Mouse (Mus musculus): ENCODE results near the gene Mpp6. TPM values are rescaled to one million over a fixed set of nuclear protein-coding genes. Genes with fewer than 3 reads are reported as not detected.

Mpp6 gene
- polyA plus RNA-seq, 1 experiment from 2014 or later = 55.3 TPM

- Histone ChIP-seq H3K4me3 (replicated peaks) (no peak overlapping the region), H3K4me1 (no peaks in the 10 kb centered on the region), H3K36me3 (no peaks in the 10 kb centered on the region), H3K4me2 (replicated peaks) (no peak overlapping the region), H3K27ac (replicated peaks) (no peak overlapping the region), H3K27me3 (no peaks in the 10 kb centered on the region), H3K9ac (no peak overlapping the region), H3K9me3 (replicated peaks) (no peaks in the 10 kb centered on the region)
- 79% methylated on average over 4 of the region's 4 CpGs for WGBS
- ATAC-seq (ENCODE audit: insufficient number of reproducible peaks, low FRiP score, low TSS enrichment, low read depth) = no peak
Observed at GRCm38 (mm10) chr6:50149378-50149777, 39.3 kb downstream of the Mpp6 start.

GRCm38 (mm10) chr6:50159842-50160241 is 49.8 kb downstream of the Mpp6 start:
- ATAC-seq (ENCODE audit: insufficient number of reproducible peaks, low FRiP score, low TSS enrichment, low read depth) = no peak
- WGBS = 87% methylated on average over 6 of the region's 6 CpGs

GRCm38 (mm10) chr6:50163013-50163412 is 53.0 kb downstream of the Mpp6 start:
- no peaks in the 10 kb centered on the region for H3K4me1 ChIP-seq
- WGBS = 77% methylated on average over 3 of the region's 3 CpGs
- no peak overlapping the region for H3K9ac ChIP-seq
- no peaks in the 10 kb centered on the region for H3K36me3 ChIP-seq
- H3K4me3 ChIP-seq (replicated peaks) = no peak overlapping the region
- H3K4me2 ChIP-seq (replicated peaks) = no peak overlapping the region
- H3K9me3 ChIP-seq (replicated peaks) = no peaks in the 10 kb centered on the region
- no peak overlapping the region for H3K27ac ChIP-seq (replicated peaks)
- ATAC-seq (ENCODE audit: insufficient number of reproducible peaks, low FRiP score, low TSS enrichment, low read depth) = no peak
- no peaks in the 10 kb centered on the region for H3K27me3 ChIP-seq

More at GRCm38 (mm10) chr6:50159842-50160241, 49.8 kb downstream of the Mpp6 start:
- no peaks in the 10 kb centered on the region for H3K9me3 ChIP-seq (replicated peaks)
- H3K4me2 ChIP-seq (replicated peaks) = no peak overlapping the region
- no peak overlapping the region for H3K27ac ChIP-seq (replicated peaks)
- no peaks in the 10 kb centered on the region for H3K27me3 ChIP-seq
- H3K4me1 ChIP-seq = no peaks in the 10 kb centered on the region
- H3K9ac ChIP-seq = no peak overlapping the region
- H3K4me3 ChIP-seq (replicated peaks) = no peak overlapping the region
- H3K36me3 ChIP-seq = no peaks in the 10 kb centered on the region

- ATAC-seq (ENCODE audit: insufficient number of reproducible peaks, low FRiP score, low TSS enrichment, low read depth) = no peak
- Histone ChIP-seq H3K27me3 (no peaks in the 10 kb centered on the region), H3K9me3 (replicated peaks) (no peaks in the 10 kb centered on the region), H3K4me3 (replicated peaks) (no peak overlapping the region), H3K9ac (no peak overlapping the region), H3K4me1 (no peaks in the 10 kb centered on the region), H3K36me3 (0 out of 2 replicates have a peak, but pooled peaks cover 3% of the 10 kb centered on the region), H3K27ac (replicated peaks) (no peak overlapping the region), H3K4me2 (replicated peaks) (no peak overlapping the region)
- WGBS = 87% methylated on average over 4 of the region's 4 CpGs
Observed at GRCm38 (mm10) chr6:50168821-50169220, 58.8 kb downstream of the Mpp6 start.

GRCm38 (mm10) chr6:50169771-50170170 is 59.7 kb downstream of the Mpp6 start:
- no peak for ATAC-seq (ENCODE audit: insufficient number of reproducible peaks, low FRiP score, low TSS enrichment, low read depth)
- Histone ChIP-seq H3K36me3 (0 out of 2 replicates have a peak, but pooled peaks cover 3% of the 10 kb centered on the region), H3K4me1 (no peaks in the 10 kb centered on the region), H3K9ac (no peak overlapping the region), H3K4me3 (replicated peaks) (no peak overlapping the region), H3K27ac (replicated peaks) (no peak overlapping the region), H3K27me3 (no peaks in the 10 kb centered on the region), H3K9me3 (replicated peaks) (no peaks in the 10 kb centered on the region), H3K4me2 (replicated peaks) (no peak overlapping the region)

- WGBS = 64% methylated on average over 1 of the region's 1 CpGs
- ATAC-seq (ENCODE audit: insufficient number of reproducible peaks, low FRiP score, low TSS enrichment, low read depth) = no peak
Observed at GRCm38 (mm10) chr6:50175736-50176135, 65.7 kb downstream of the Mpp6 start.

GRCm38 (mm10) chr6:50180189-50180588 is 70.1 kb downstream of the Mpp6 start:
- ATAC-seq (ENCODE audit: insufficient number of reproducible peaks, low FRiP score, low TSS enrichment, low read depth) = no peak
- Histone ChIP-seq H3K27me3 (no peaks in the 10 kb centered on the region), H3K4me1 (no peaks in the 10 kb centered on the region), H3K9ac (no peak overlapping the region), H3K4me3 (replicated peaks) (no peak overlapping the region), H3K27ac (replicated peaks) (no peak overlapping the region), H3K36me3 (no peaks in the 10 kb centered on the region), H3K4me2 (replicated peaks) (no peak overlapping the region), H3K9me3 (replicated peaks) (no peaks in the 10 kb centered on the region)
- 71% methylated on average over 4 of the region's 4 CpGs for WGBS

More at GRCm38 (mm10) chr6:50175736-50176135, 65.7 kb downstream of the Mpp6 start:
- H3K4me2 ChIP-seq (replicated peaks) = no peak overlapping the region
- no peaks in the 10 kb centered on the region for H3K9me3 ChIP-seq (replicated peaks)
- H3K9ac ChIP-seq = no peak overlapping the region
- H3K4me3 ChIP-seq (replicated peaks) = no peak overlapping the region
- no peaks in the 10 kb centered on the region for H3K27me3 ChIP-seq
- H3K4me1 ChIP-seq = no peaks in the 10 kb centered on the region
- no peak overlapping the region for H3K27ac ChIP-seq (replicated peaks)
- H3K36me3 ChIP-seq = 0 out of 2 replicates have a peak, but pooled peaks cover 3% of the 10 kb centered on the region

GRCm38 (mm10) chr6:50187955-50188354 is 77.9 kb downstream of the Mpp6 start:
- no peak overlapping the region for H3K4me3 ChIP-seq (replicated peaks)
- no peak overlapping the region for H3K9ac ChIP-seq
- H3K27me3 ChIP-seq = no peaks in the 10 kb centered on the region
- ATAC-seq (ENCODE audit: insufficient number of reproducible peaks, low FRiP score, low TSS enrichment, low read depth) = no peak
- H3K27ac ChIP-seq (replicated peaks) = no peak overlapping the region
- no peaks in the 10 kb centered on the region for H3K4me1 ChIP-seq
- H3K4me2 ChIP-seq (replicated peaks) = no peak overlapping the region
- 59% methylated on average over 4 of the region's 4 CpGs for WGBS
- no peaks in the 10 kb centered on the region for H3K36me3 ChIP-seq
- H3K9me3 ChIP-seq (replicated peaks) = no peaks in the 10 kb centered on the region

GRCm38 (mm10) chr6:50189376-50189775 is 79.3 kb downstream of the Mpp6 start:
- H3K9me3 ChIP-seq (replicated peaks) = no peaks in the 10 kb centered on the region
- H3K36me3 ChIP-seq = no peaks in the 10 kb centered on the region
- H3K4me1 ChIP-seq = no peaks in the 10 kb centered on the region
- H3K27me3 ChIP-seq = no peaks in the 10 kb centered on the region
- H3K27ac ChIP-seq (replicated peaks) = no peak overlapping the region
- H3K9ac ChIP-seq = no peak overlapping the region
- ATAC-seq (ENCODE audit: insufficient number of reproducible peaks, low FRiP score, low TSS enrichment, low read depth) = no peak
- H3K4me2 ChIP-seq (replicated peaks) = no peak overlapping the region
- H3K4me3 ChIP-seq (replicated peaks) = no peak overlapping the region

GRCm38 (mm10) chr6:50191605-50192004 is 81.6 kb downstream of the Mpp6 start:
- H3K36me3 ChIP-seq = no peaks in the 10 kb centered on the region
- H3K4me3 ChIP-seq (replicated peaks) = no peak overlapping the region
- no peaks in the 10 kb centered on the region for H3K4me1 ChIP-seq
- H3K9ac ChIP-seq = no peak overlapping the region
- 86% methylated on average over 3 of the region's 3 CpGs for WGBS
- ATAC-seq (ENCODE audit: insufficient number of reproducible peaks, low FRiP score, low TSS enrichment, low read depth) = no peak
- no peak overlapping the region for H3K27ac ChIP-seq (replicated peaks)
- no peaks in the 10 kb centered on the region for H3K9me3 ChIP-seq (replicated peaks)
- H3K4me2 ChIP-seq (replicated peaks) = no peak overlapping the region
- H3K27me3 ChIP-seq = no peaks in the 10 kb centered on the region

- ATAC-seq (ENCODE audit: insufficient number of reproducible peaks, low FRiP score, low TSS enrichment, low read depth) = no peak
- WGBS = 75% methylated on average over 1 of the region's 1 CpGs
- Histone ChIP-seq H3K4me3 (replicated peaks) (no peak overlapping the region), H3K4me1 (no peaks in the 10 kb centered on the region), H3K9me3 (replicated peaks) (no peaks in the 10 kb centered on the region), H3K27me3 (no peaks in the 10 kb centered on the region), H3K4me2 (replicated peaks) (no peak overlapping the region), H3K9ac (no peak overlapping the region), H3K36me3 (no peaks in the 10 kb centered on the region), H3K27ac (replicated peaks) (no peak overlapping the region)
Observed at GRCm38 (mm10) chr6:50192169-50192568, 82.1 kb downstream of the Mpp6 start.

- 85% methylated on average over 3 of the region's 3 CpGs for WGBS
- no peaks in the 10 kb centered on the region for H3K4me1 ChIP-seq
- no peak for ATAC-seq (ENCODE audit: insufficient number of reproducible peaks, low FRiP score, low TSS enrichment, low read depth)
- H3K4me2 ChIP-seq (replicated peaks) = no peak overlapping the region
- no peaks in the 10 kb centered on the region for H3K27me3 ChIP-seq
- H3K9ac ChIP-seq = no peak overlapping the region
- 0 out of 2 replicates have a peak, but pooled peaks cover 4% of the 10 kb centered on the region for H3K36me3 ChIP-seq
- no peaks in the 10 kb centered on the region for H3K9me3 ChIP-seq (replicated peaks)
- no peak overlapping the region for H3K4me3 ChIP-seq (replicated peaks)
- H3K27ac ChIP-seq (replicated peaks) = no peak overlapping the region
Observed at GRCm38 (mm10) chr6:50192822-50193221, 82.8 kb downstream of the Mpp6 start.
